Mouse (Mus musculus) lung, postnatal 36 days (tissue): ENCODE measurements around the gene Ahr.

Experiments
- DNase-seq: peaks from one replicate; pipeline ENCODE4 v3.0.0; 2022; ENCODE audit warnings: mixed read lengths

The Ahr gene

DNA sequence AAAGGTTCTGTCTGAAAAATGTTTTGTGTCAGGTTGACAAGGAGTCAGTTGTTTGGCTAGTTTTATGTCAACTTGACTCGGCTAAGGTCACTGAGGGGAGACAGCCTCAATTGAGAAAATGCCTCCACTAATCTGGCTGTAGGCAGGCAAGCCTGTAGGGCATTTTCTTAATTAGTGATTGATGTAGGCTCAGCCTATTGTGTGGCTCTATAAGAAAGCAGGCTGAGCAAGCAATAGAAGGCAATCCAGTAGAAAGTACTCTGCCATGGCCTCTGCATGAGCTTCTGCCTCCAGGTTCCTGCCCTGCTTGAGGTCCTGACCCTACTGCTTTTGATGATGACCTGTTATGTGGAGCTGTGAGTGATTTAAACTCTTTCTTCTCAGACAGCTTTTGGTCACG lies 33.4 kb downstream of the Ahr start:
- DNase-seq = no peak

DNA sequence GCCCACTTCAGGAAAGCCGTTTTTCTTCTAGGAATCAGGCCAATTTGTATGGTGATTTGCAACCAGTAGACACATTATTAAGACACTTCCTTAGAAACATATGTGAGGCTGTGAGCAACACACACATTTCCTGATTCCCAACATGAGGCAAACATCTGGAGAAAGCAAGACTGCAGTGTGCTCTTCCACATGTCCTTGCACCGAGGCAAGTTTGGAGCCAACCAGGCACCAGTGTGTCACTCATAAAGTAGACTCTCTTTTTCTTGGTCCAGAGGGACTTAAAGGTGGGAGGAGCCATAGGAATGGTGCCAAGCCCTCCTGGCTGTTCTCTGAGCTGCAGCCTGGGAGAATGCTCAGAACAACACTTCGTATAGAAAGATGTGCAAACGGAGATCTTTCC lies 39.6 kb downstream of the Ahr start:
- no peak for DNase-seq

DNA sequence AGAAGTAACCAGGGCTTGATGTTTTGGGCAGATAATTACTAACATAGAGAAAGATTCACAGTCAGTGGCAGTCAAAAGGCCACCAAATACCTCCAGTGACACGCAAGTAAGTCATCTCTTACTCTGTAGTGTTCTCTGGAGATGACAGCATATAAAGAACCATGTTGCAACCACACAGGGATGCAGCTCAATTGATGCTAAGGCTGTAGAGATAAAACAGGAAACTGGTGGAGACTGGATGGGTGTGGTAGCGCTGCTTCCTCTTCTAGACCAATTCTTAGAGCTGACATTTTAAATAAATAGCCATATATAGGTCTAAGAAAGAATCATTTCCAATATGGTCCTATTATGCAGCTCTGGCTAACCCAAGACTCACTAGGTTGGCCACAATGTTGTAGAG lies 54.1 kb downstream of the Ahr start:
- DNase-seq = no peak

DNA sequence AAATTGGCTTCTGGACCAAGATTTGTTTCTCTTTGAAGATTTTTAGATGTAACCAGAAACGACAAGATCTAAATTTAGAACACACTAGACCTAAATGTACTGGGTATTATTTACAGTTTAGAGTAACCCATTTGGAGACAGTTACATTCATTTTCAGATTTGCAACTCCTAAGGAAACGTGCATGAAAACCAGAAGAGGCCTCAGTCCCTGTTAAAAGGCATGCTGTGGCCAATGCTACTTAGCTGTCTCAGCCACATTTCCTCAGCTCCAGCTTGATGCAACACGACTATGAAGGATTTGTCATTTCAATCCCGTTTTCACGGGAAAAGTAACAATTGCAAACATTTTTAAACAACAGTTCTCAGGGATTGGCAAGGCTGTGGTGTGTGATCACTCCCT lies 55.9 kb downstream of the Ahr start:
- DNase-seq = no peak

DNA sequence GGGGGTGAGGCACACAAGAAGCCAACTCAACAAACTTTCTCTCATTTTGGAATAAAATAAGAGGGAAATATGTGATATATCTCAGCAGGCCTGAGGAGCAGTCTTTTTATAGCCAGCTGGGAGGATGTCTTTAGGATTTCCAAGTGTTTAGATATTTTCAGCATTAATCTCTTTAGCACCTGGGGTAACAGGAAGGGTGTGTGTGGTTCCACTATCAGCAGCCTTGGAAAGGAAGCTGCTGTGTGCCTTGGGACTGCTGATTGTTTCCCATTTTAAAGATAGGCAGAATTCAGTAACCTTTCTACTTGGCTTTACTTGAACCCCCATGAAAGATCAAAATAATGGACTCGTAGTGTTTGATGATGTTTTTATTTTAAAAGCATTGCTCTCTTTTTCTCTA lies 71.4 kb downstream of the Ahr start:
- DNase-seq = no peak

DNA sequence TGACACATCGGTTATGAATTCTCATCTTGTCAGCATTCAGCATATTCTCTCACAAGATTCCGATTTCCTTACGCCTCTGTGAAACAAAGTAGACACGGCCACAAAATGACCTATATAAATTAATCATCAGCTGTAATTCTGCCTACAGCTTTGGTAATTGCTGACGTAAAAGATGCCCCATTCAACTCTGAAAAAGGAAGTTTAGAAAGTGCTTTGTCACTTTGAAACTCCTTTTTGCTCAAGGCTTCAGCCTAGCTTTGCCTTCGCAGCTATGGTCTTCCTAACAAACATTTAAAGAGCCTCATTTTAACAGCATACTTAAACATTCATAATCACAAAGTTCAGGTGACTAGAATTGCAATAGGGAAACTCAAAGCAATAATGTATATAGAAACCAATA lies 72.2 kb downstream of the Ahr start:
- DNase-seq = no peak

DNA sequence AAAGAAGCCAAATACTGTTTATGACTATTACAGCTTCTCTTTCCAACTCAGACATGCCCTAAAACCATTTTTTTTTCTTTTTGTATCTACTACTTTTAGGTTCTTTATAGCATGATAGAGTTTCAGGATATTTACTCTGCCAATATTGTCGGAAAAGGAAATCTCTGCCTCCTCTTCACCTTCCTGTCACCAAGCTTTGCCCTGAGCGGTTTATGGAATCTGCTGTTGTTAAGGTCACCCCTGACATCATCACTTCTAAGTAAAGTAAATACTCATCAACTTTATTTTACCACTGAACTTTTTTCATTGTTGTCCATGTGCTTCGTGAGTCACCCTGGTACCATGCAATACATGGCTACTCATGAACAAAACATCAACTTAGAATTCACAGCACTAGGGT lies 75.2 kb downstream of the Ahr start:
- DNase-seq = no peak
